Mouse (Mus musculus) embryonic fibroblast, embryonic 13.5 days (primary cell): ENCODE measurements around the gene Gm42906.

Experiments
- CTCF ChIP-seq: IDR thresholded peaks from 2 replicates; pipeline ENCODE4 v1.5.1; 2011; ENCODE audit warnings: mild to moderate bottlenecking, control low read depth, low read length, moderate library complexity, borderline replicate concordance; ENCODE audit not compliant: insufficient read depth
- POLR2A ChIP-seq: IDR thresholded peaks from 2 replicates; pipeline ENCODE4 v1.6.1; 2011; ENCODE audit warnings: low read depth, mild to moderate bottlenecking, control low read depth, low read length, moderate library complexity

GRCm38 (mm10) chr5:151274265-151274664 lies 153.7 kb downstream of the Gm42906 start:
- TF ChIP-seq POLR2A: no peak
- no peak for TF ChIP-seq CTCF
